Mouse (Mus musculus): Measurements from ENCODE around the gene Pola1. TPM values are rescaled to one million over a fixed set of nuclear protein-coding genes. Genes with fewer than 3 reads are reported as not detected.

Pola1 gene
- polyA plus RNA-seq, 1 experiment = 1.1 TPM

DNA sequence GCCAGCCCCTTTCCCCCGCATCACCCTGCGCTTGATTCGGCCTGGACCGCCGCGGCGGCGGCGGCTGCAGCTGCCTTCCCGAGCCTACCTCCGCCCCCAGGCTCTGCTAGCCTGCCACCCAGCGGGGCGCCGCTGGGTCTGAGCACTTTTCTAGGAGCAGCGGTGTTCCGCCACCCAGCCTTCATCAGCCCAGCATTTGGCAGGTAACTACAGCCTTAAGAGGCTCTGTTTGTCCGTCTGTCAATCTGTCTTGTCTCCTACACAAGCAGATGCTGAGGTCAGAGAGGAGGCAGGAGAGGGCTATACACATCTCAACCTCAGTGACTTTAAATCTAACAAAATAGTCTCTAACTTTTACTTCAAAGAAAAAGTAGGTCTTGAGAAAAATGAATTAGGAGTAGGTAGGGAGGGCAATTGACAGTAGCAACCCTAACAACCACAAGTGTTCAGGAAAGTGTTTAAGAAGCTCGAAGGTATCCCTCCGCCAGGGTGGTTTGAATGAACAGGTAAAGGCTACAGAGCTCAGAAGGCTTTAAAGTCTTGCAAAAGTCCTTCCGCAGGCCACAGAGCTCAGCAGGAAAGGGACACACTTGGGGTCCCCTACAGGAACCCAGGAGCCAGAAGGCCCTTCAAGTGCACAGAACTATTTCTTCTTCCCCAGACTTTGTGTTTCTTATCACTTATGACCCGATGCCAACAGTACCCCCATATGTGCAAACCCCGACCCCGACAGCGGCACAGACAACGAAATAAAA, 337.0 kb downstream of the Pola1 start:
- no peak for DNase-seq (ENCODE audit: low read depth, low spot score)
- 15% methylated on average over 25 of the region's 25 CpGs for WGBS

DNA sequence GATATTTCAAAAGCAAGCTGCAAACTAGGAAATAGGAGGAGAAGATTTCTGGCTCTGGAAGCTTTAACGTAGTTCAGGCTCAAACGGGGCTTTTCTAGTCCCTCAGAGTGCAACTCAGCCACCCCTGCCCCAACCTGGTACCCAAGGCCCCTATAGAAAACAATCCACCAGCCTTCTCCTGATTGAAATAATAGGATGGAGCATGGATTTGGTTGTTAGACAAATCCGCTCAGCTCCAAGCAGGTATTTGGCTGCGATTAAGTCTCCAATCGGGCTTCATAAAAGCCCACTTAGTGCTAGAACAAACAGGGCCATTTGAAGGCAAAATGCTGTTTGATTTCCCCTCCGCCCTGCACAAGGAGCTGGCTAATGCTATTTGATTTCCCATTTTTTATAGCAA, 339.9 kb downstream of the Pola1 start:
- 17% methylated on average over 6 of the region's 6 CpGs for WGBS
- no peak for DNase-seq (ENCODE audit: low read depth, low spot score)

DNA sequence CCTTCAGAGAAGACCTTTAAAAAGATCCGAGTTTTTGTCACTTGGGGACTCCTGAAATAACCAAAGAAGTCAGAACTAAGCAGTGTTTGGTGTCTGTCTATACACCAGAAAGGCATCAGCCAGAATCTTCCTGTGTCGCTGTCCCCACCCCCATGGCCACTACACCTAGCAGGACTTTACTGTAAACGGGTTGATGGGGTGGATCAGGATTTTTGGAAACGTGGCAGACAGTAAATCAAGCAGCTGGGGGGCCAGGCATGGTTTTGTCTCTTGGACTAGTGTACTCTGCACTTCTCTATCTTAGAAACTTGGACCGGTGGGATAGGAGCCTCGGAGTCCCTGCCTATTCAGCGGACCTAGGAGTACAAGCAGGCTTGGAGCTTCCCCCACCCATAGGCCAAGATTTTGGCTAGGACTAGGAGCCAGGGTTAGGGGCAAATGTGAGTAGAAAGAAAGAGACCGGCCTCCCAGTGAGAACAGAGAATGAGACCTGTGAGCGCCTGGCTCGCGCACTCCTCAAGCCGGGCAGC, 342.0 kb downstream of the Pola1 start:
- WGBS = 12% methylated on average over 12 of the region's 12 CpGs

DNA sequence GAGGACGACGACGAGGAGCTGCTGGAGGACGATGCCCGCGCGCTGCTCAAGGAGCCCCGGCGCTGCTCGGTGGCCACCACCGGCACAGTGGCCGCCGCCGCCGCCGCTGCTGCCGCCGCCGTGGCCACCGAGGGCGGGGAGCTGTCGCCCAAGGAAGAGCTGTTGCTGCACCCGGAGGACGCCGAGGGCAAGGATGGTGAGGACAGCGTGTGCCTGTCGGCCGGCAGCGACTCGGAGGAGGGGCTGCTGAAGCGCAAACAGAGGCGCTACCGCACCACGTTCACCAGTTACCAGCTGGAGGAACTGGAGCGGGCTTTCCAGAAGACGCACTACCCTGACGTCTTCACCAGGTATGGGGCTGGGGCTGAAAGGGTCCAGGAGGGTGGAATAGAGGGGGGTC, 342.9 kb downstream of the Pola1 start:
- WGBS = 22% methylated on average over 36 of the region's 37 CpGs
- no peak for DNase-seq (ENCODE audit: low read depth, low spot score)

More for the DNA sequence above, 342.0 kb downstream of the Pola1 start:
- no peak for DNase-seq (ENCODE audit: low read depth, low spot score)

DNA sequence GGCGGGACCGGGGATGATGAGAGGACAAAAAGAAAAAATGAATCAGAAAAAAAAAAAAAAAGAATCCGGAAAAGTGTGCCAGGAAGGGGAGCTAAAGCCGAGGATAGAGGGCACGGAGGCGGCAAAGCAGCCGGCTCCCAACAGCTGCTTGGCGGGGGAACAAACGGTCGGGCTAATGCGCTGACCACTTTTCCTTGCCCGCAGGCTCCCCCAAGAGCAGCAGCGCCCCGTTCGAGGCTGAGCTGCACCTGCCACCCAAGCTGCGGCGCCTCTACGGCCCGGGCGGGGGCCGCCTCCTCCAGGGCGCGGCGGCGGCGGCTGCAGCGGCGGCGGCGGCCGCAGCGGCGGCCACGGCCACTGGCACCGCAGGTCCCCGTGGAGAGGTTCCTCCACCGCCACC, 343.6 kb downstream of the Pola1 start:
- DNase-seq (ENCODE audit: low read depth, low spot score) = no peak
- WGBS = 14% methylated on average over 33 of the region's 37 CpGs

DNA sequence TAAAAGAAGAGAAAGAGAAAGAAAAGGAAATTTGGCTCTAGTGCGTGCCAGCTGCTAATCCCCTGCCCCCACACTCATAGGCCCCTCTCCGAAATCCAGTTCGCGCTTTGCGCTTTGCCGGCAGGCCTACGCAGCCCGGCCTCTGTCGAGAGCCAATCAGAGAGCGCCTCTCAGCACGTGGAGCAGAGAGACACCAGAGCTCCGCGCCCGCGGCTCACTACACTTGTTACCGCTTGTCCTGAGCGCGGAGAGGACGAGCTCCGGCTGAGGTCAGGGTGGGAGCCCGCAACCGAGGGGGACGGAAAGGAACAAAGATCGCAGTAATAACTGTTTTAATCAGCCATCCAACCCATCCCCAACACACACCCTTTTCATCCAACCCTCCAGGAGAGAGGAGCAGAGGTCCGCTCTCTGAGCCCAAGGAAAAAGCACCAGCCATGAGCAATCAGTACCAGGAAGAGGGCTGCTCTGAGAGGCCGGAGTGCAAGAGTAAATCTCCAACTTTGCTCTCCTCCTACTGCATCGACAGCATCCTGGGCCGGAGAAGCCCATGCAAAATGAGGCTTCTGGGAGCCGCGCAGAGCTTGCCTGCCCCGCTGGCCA, 345.6 kb downstream of the Pola1 start, which contains the start of gene Arx:
Gene Arx, plus strand, starts transcription at position 155 of the 603 bp plus-strand sequence.
- DNase-seq (ENCODE audit: low read depth, low spot score) = peak; percentile 7
- 21% methylated on average over 31 of the region's 31 CpGs for WGBS

DNA sequence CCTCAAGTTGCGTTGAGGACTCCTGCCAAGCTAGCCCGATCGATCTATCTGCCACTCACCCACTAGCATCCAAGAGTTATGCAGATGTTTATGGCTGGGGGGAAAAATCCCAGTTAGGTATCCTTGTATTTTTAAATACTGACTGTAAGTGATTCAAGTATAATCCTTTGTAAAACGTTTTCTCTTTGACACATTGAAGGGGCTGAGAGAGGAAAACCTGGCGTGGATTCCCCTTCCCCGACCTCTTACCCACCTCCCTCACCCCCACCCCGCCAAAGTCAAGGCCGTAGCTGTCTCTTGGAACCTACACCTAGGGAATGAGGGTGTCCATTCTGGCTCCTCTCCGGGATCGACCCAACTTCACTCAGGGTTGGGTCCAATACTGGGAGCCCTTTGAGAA, 346.9 kb downstream of the Pola1 start:
- WGBS = 22% methylated on average over 10 of the region's 10 CpGs
- no peak for DNase-seq (ENCODE audit: low read depth, low spot score)

DNA sequence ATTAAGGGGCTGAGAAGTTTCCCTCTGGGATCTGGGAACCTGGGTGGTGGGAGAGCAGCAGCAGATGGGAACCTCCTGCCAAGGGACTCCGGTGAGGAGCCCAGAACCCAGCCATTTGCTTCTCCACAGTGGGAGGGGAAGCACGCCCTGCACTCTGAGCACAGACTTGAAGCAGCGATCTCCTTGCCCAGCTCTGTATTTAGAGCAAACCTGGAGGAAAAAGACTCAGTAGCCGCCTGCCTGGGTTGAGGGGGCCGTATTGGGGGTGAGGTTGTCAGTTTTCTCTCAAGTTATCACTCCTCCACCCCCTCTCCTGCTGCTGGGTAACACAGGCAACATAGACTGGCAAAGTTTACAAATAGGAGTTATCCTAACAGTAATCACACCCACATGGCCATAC, 350.2 kb downstream of the Pola1 start:
- WGBS = 20% methylated on average over 5 of the region's 5 CpGs
- no peak for DNase-seq (ENCODE audit: low read depth, low spot score)

DNA sequence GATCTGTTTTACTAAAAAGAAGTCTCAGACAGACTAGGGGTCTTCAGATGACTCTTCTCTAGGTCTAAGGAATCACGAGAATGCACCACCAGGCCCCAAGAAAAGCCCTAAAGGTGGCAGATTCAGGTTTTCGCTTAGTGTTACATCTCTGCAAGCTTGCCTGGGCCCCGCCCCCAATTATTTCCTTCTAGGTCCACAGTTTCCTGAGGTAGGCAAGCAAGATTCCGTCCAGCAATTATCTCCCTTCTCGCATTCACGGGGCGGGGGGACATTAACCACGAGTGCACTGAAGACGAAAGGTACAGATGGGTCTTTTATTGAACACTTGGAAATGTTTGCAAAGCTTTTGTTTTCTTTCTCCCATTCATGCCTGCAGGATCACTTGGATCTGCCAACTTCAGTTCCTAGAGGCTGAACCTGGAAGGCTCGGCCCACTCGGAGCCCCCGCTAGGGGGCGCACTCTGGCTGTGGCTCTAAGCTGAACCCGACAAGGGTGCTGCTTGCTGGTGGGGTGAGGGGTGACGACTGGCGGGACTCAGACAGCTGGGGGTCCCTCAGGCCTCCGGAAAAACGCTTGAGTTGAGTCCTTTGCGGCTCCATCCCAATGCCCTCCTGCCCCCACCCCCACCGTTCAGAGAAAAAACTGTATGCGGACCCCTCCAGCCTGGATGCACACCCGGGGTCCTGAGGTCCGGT, 350.8 kb downstream of the Pola1 start:
- no peak for DNase-seq (ENCODE audit: low read depth, low spot score)
- 15% methylated on average over 23 of the region's 23 CpGs for WGBS

DNA sequence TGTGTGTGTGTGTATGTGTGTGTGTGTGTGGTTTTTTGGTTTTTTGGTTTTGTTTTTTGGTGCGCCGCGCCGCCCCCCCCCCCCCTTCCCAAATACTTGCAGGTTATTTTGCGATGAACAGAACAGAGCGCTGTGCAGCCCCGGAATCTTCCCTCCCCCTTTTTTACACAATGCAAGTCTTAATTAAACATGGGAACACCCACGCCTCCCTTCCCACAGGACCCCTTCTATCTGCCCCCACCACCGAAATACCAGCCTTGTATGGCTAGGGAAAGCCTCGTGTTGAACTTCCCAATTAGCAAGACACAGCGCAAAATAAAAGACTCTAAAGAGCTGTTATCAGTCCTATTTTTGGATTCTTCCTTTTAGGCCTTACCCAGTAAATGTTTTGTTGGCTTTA, 352.0 kb downstream of the Pola1 start:
- DNase-seq (ENCODE audit: low read depth, low spot score) = no peak
- WGBS = 46% methylated on average over 4 of the region's 11 CpGs

DNA sequence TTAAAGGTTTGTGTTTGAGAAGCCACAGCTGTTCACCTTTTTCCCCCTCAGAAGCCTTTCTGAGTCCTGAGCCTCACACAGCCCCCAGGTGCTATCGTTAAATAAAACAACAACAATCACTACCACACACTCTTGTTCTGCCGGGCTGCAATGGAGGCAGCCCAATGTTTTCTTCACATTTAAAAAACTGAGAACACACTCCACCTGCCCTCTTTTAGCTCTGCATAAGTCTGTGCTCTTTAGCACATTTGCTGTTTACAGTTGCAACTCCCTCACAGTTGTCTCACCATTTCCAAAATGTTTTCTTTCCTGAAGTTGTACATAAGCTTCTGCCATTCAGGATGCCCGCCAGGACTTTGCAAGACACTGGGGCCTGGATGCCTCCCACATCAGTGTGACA, 356.3 kb downstream of the Pola1 start:
- WGBS = 52% methylated on average over 3 of the region's 3 CpGs
- no peak for DNase-seq (ENCODE audit: low read depth, low spot score)

Other genes starting within 250 kb of the Pola1 start
- gene Pcyt1b, start 22.7 kb upstream of the Pola1 start, polyA plus RNA-seq (2012; rRNA removed) = 0.25 and 0.29 TPM in 2 replicates
- 19.7 and 21.3 TPM in 2 replicates for gene Pdk3, start 200.0 kb upstream of the Pola1 start, polyA plus RNA-seq (2012; rRNA removed)

Data from large intestine, adult 2 months (tissue).